Mouse (Mus musculus) left cerebral cortex, postnatal 10 days (tissue): ENCODE results near the gene Ptch1. TPM values are rescaled to one million over a fixed set of nuclear protein-coding genes. Genes with fewer than 3 reads are reported as not detected.
A peak's percentile ranks its signal among the peaks of the same experiment; 100 is the strongest.

Experiments
- DNase-seq, 2 experiments: peaks; one replicate each; pipeline ENCODE4 v3.0.0; 2021 to 2022; ENCODE audit warnings: low spot score in 2 of 2, mixed read lengths in 1 of 2; ENCODE audit errors: extremely low spot score in 1 of 2
- intact Hi-C: fragments of 180-260 bp; cut with DNase I; formaldehyde crosslinking; loops from one replicate; pipeline ENCODE4 v1.15.1; 2025
- total RNA-seq, 2 experiments: library from RNA; stranded (reverse); gene quantifications; 2 replicates each; pipeline ENCODE4 v1.2.3; 2021

The Ptch1 gene
- total RNA-seq, 2 experiments from 2014 or later = 37.4 to 40.6 TPM

DNA sequence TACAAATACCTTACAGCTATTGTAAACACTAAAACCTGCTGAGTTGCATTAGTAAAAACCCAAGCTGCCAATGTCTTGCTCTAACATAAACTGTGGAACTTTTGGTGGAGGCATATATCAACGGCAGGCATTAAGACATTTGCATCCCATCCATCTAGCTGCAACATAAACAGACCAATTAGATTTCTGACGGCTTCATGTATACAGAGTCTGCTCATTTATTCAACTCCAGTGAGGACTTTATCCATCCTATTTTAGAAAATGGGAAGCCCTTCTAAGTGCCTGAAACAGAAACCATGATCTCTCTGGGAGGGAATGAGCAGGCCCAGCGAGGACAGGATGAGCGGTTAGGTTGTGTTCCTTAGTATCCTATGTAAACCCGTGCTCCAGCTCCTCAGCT is 57.9 kb downstream of the Ptch1 start:
- no peak for DNase-seq
- intact Hi-C loops = no loop called here

DNA sequence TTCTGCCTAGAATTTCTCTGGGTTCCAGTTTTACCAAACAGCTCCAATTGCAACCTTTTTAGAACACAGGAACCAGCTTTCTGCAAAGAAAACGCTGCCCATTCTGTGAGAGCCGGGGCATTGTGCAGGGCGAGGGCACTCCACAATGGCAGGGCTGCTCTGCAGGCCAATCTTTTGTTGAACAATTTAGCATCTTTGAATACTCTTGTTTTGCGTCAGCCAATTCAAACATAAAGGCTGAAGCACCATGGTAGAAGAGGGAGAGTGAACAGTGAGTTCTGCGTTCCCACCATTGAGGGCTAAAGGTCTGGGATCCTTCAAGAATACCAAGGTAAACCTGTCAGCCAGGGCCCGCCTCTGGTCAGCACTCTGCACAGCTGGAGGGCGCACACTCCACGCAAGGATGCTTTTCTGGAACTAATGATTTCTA is 58.5 kb downstream of the Ptch1 start:
- intact Hi-C loops = no loop called here
- no peak for DNase-seq

DNA sequence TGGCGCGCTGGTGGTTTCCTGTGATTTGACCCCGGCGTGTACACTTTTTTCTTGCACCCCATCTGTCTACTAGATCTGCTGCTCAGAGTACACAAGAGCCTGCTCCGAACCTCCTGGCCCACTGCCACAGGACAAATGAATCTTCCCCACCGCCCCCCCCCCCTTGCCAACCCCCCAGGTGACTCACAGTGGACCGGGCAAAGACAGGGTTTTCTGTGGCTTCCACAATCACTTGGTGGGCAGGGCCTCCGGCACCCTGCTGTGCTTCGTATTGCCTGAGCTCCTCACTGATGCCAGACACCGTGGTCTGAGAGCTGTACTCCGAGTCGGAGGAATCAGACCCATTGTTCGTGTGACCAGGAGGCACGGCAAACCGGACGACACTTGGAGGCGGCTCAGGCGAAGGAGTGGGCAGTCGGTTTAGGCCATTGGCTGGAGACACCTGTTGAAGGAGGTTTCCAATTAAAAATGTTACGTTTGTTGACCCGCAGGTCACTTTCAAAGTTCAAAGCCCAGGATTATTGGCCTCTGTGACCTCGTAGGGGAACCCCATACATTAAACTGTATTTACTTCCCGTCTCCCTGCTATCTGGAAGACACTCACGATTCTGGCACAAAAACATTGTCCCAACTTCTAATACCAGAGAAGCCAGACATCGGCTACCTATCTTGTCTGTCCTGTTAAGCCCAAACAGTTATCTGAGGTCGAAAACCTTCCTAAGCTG is 59.9 kb downstream of the Ptch1 start:
- intact Hi-C loops = no loop called here
- DNase-seq = peak in 1 of 2 experiments; percentile 43

DNA sequence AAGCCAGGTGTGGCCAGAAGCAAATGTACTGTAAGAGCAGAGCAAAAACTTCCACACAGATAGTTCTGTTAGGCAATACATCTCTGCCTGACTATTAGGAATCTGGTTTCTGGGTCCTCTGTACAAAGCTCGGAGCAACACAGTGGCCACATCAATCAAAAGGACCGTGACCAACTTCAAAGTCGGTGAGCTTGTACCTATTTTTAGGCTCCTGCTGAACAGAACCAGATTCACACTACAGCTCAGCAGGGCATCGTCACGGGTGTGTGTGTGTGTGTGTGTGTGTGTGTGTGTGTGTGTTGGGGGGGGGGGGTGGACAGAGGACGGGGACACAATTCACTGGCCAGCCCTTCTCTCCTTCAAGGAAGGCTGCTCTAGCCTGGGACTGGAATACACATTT is 61.0 kb downstream of the Ptch1 start:
- no peak for DNase-seq
- intact Hi-C loops = no loop called here

GRCm38 (mm10) chr13:63507821-63508220 is 65.6 kb downstream of the Ptch1 start:
- intact Hi-C loops = no loop called here
- DNase-seq = no peak

GRCm38 (mm10) chr13:63507001-63507556 is 66.3 kb downstream of the Ptch1 start:
- intact Hi-C loops = no loop called here
- DNase-seq = no peak

- DNase-seq = no peak
- intact Hi-C loops = no loop called here
Measured at GRCm38 (mm10) chr13:63506364-63506763, 67.0 kb downstream of the Ptch1 start.

GRCm38 (mm10) chr13:63502391-63502790 is 71.0 kb downstream of the Ptch1 start:
- DNase-seq = no peak

GRCm38 (mm10) chr13:63499489-63499888 is 73.9 kb downstream of the Ptch1 start:
- intact Hi-C loops = no loop called here
- DNase-seq = no peak

More at GRCm38 (mm10) chr13:63502391-63502790, 71.0 kb downstream of the Ptch1 start:
- intact Hi-C loops = no loop called here

- peak; percentile 22 to 46 for DNase-seq
- intact Hi-C loops = no loop called here
Measured at GRCm38 (mm10) chr13:63496646-63497582, 76.5 kb downstream of the Ptch1 start, which contains the start of gene Fancc. Fancc (minus strand) TSS chr13:63497278.

DNA sequence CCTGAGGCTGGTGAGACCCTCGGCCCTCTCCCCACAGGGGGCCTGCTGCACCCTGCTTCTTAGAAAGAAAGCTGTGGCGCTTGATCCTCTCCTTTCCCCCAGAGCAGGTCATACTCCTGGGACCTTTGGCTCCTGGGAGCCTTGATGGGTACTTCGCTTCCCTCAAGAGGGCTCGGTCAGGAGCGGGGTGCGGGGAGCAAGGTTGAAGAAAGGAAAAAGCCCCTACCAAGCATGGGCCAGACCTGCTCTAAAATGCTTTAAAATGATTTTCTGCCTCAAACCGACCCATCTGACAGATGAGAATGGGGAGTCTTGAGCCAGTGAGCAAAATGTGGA is 85.7 kb downstream of the Ptch1 start:
- intact Hi-C loops = no loop called here
- no peak for DNase-seq

GRCm38 (mm10) chr13:63486791-63487706 is 86.3 kb downstream of the Ptch1 start:
- intact Hi-C loops = no loop called here
- DNase-seq = no peak

DNA sequence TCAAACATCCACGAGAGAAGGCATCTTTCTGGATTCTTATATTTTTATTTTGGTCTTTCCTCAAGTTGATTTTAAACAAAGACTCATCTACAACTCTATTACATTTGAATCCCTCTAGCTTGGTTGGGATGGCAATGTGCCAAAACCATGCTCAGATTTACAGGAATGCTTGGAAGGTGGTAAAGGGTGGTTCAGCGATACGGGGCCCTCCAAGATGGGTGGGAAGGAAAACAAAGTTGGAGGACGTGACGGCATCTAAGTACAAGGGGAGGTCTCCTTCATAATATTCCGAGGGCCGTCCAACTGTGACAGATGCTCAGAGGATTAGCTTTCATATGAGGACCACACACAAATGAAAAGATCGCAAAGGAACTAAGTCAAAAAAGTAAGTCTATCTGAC is 98.0 kb downstream of the Ptch1 start:
- no peak for DNase-seq
- intact Hi-C loops = no loop called here

Other genes starting within 250 kb of the Ptch1 start
- gene Fancc, start 76.3 kb downstream of the Ptch1 start, total RNA-seq = 10 to 100 TPM in 1 of 2 experiments, 1 to 10 TPM in 1; 7.9 to 10.3 TPM
- 10 to 100 TPM; 15.5 to 16.5 TPM for gene Ercc6l2, start 241.6 kb upstream of the Ptch1 start, total RNA-seq